Mouse (Mus musculus) kidney, postnatal 25 days (tissue): ENCODE data around the gene Trim16.
A peak's percentile ranks its signal among the peaks of the same experiment; 100 is the strongest.

Experiments
- DNase-seq, 2 experiments: peaks; one replicate each; pipeline ENCODE4 v3.0.0; 2021; ENCODE audit warnings: mixed read lengths in 2 of 2

Gene Trim16

GRCm38 (mm10) chr11:62831906-62832305, 11.9 kb downstream of the Trim16 start:
- no peak for DNase-seq

DNA sequence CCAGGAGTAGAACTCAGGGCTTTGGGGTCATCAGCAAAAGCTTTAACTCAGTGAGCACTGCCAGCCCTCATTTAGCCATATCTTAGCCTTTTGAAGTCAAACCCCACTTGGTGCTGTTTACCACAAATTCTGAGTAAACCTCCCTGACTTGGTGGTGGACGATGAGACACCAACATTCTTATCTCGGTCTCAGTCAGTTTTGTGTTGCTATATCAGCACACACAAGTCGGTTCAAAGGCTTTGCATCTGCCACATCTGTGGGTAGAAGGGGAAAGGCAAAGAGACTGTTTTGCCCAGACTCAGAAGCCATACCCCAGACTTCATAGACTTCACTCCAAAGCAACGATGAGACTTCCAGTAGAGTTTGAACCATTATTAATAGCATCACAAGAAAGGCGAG, 24.5 kb downstream of the Trim16 start:
- DNase-seq, result no peak

DNA sequence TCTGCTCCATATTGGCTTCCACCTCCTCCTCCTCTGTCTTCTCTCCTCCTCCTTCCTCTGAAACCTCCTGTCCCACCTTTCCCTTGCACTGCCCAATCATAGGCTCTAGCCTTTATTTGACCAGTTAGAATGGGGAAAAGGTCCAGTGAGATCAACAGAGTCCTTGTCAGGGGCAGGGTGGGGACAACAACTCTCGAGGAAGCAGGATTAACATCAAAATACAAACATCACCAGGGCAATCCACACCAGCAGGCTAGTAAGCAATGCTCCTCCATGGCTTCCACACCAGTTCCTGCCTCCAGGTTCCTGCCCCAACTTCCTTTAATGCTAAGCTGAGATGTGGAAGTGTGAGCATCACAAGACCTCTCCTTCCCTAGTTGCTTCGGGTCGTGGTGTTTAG, 25.7 kb downstream of the Trim16 start:
- DNase-seq, result no peak

- peak in 1 of 2 experiments; percentile 5 for DNase-seq
Measured at GRCm38 (mm10) chr11:62846961-62847654, 27.1 kb downstream of the Trim16 start, which contains the start of gene Fbxw10. Gene Fbxw10, plus strand, starts transcription at chr11:62847069.

DNA sequence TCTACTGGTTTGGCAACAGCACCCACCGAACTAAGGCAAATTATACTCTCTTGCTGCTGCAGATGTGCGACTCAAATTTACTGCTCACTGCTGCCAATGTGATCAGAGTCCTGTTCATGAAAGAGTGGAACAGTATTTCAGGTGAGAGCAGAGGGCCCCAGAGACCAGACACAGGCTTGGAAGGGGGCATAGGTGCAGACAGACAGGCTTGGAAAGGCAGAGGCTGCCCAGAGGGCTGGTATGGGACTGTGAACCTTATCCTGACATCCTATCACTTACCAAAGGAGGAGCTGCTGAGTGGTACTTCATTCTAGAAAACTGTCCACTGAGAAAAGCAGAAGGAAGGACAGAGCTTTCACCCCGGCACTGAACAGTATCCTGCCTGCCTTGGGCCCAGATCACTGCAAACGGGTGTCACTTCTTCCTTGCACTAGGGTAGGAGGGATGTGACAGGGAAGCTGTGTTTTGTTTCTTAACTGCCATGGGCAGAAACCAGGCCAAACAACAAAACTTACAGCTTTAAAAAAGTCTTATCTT, 27.7 kb downstream of the Trim16 start:
- DNase-seq, result no peak

DNA sequence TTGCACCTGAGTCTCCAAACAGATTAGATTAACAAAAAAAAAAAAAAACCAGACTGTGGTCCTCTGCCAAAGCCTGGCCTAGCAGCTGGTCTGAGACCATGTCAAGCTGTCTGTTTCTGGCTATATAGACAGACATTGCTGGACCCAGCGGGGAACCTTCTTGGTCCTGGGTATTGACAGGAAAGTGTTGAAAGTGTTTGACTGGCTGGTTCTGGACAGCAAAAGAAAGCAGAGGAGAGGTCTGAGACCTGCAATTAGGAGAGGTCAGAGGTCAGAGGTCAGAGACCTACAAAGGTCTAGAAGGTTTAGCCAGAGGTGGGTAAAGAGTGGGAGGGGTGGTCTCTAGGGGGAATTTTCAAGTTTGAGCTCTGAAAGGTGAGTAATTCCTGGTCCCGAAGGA, 28.3 kb downstream of the Trim16 start:
- no peak for DNase-seq

GRCm38 (mm10) chr11:62851199-62851598, 31.2 kb downstream of the Trim16 start:
- DNase-seq, result peak in 1 of 2 experiments; percentile 30

DNA sequence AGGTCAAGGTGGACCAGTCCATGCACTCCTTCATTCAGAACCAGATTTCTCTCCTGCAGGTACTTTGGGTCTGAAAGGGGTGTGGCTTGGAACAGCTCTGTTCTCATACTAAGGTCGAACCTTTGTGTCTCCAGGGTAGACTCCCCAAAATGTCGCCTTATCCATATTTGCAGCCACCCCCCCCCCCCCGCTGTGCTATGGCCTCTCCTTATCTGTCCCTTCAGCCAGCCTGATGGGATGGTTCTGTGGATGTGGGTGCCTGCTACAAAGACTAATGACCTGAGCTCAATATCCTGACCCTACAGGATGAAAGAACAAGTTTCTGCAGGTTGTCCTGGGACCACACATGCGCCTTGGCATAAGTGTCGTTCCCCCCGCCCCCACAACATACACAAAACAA, 33.3 kb downstream of the Trim16 start:
- DNase-seq, result no peak

- no peak for DNase-seq
Measured at GRCm38 (mm10) chr11:62865562-62865961, 45.5 kb downstream of the Trim16 start.

DNA sequence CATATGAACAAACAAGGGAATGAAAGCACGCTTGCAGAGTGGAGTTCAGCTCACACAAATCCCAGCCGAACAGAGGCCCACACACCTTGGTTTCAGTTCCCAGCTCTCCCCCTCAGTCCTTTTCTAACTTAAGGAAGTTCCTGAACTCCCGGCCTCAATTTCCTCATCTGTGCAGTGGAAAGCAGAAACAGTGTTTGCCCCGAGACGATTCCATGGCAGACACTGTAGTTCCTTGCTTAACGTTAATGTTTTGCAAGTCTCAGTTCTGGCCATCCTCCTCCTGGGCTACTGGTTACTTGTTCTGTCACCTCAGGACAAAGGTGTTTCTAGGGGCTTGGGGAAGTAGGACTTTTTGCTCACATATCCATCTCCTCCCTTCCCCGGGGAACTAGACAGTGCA, 46.7 kb downstream of the Trim16 start:
- DNase-seq, result no peak

DNA sequence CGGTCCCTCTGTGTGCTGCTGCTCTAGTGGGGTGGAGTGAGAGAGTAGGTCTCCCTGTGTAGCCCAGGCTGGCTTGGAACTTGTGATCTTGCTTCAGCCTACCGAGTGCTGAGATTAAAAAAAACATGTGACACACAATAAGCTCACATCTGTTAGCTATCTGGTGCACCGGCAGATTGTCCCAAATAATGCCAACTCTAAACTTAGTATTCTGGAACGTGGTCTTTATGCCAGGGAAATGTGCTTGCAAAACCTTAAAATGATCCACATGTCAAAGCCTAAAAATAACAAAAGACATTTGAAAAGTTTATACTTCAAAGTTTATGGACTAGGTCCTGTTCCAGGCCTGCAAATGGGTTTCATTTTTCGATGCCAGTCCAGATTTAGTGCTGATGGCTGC, 49.2 kb downstream of the Trim16 start:
- DNase-seq, result no peak

DNA sequence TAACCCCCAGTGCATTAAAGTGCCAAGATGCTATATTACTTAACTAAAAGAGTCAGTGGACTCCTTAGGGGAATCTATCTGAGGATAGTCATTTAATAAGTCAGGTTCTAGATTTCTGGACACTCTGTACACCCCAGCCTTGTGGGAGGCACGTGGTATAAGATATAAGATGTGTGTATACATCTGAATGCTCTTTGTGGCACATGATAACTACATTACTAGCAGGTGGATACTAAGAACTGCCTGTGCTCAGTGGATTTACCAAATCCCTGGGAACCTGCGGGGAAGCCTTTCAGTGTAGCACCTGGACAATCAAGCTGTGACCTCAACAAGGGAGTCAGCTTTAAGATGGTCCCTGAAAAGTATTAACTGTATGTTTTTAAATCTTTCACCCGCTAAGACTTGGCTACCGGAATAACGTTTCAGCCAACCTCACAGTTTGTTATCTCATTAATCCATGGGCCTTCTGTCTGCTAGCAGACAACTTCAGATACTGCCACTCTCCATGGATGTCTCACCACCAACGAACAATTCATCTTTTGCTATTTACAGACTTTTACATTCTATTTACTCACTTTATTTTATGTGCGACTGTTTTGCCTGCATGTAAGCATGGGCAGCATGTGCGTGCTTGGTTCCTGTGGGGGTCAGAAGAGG, 49.8 kb downstream of the Trim16 start:
- DNase-seq, result no peak

DNA sequence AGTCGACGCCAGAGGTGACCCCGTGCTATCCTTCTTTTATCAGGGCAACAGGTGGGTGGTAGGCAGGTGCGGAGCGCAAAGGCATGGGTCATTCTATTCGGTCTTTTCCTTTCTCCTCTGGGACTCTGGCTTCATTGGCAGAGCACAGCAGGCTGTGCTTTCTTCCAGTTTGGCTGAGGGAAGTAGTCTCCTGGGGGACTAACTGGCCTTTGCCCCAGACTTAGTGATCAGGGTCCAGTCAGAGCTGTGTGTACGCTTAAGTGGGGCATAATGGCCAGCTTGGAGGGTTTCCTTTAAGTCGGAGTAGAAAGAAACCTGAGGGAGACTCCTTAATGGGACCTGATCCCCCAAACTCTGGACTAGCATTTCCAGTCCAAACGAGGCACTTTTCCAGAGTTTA, 53.4 kb downstream of the Trim16 start:
- DNase-seq, result peak in 1 of 2 experiments; percentile 51

- DNase-seq, result no peak
Measured at GRCm38 (mm10) chr11:62875696-62876095, 55.7 kb downstream of the Trim16 start.

DNA sequence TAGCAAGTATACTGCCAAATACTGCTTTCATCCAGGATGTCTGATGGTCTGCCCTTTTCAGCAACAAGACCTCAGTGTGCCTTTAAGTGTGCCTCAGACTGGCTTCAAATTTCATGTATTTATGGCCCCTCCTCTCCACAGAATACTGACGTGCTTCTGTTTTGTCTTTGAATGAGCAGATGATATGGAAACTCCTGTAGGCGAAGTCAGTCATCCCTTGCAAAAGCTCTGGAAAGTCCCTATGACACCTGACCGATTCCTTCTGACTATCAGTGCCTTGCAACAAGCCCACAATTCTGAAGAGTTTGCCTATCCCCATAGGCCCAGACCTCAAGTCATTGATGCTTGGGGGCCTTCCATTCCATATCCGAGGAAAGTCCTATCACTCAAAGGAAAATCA, 56.4 kb downstream of the Trim16 start:
- no peak for DNase-seq

- DNase-seq, result no peak
Measured at GRCm38 (mm10) chr11:62877391-62877790, 57.4 kb downstream of the Trim16 start.

DNA sequence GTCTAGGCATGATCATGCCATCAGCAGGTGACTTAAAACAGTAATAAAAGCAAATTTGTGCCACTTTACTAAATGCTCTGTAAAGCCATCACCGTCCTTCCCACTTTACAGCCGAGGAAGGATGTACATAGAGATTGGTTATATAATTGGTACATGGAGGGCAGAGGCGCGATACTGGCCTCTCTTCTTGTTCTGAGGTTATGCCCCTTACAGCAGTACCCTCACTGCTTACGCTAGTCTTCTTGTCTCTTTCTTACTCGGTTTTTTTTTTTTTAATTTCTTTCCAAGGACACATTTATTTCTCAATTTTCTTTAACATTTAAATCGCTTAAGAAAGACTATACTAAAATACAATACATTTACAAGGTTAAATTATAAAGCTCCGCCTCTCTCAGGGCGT, 58.7 kb downstream of the Trim16 start:
- no peak for DNase-seq

DNA sequence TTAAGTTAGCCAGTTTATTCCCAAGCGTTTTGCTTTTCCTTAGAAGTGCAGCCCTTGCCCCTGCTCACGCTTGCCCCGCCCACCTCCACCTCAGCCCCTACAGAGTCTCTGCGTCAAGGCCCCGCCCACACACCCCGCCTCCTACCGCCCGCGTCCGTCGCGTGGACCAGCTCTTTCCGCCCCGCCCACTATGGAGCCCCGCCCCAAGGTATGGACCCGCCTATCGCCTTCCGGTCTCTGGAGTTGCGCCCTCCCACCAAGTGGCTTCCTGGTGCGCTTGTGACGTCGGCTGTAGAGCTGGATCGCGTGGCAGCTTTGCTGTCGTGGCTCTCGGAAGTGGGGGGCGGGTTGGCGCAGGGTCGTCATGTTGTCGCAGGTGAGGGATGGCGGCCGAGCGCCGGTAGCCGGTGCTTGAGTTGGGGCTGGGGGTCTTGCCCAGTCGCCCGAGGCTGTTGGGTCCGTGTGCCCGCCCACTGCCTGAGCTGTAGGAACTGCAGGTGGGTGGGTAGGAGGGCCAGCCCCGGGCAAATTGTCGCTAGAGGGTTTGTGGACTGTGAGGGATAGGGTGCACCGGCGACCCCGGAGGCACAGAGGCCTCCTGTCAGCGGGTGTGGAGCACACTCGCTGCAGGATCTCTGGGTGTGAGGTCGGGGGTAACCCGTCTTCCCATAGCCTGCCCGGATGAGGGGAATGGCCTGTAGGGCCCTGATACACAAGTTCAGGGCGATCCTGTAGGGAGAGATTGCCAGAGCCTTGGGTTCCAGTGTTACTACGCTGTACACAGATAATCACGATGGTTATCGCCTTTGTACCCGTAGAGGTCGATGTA, 59.4 kb downstream of the Trim16 start, which contains the start of gene Tvp23b:
Tvp23b (plus strand) TSS at position 236 of the 829 bp plus-strand sequence.
- DNase-seq, result peak; percentile 99 to 100

GRCm38 (mm10) chr11:62883407-62883806, 63.4 kb downstream of the Trim16 start:
- DNase-seq, result no peak

DNA sequence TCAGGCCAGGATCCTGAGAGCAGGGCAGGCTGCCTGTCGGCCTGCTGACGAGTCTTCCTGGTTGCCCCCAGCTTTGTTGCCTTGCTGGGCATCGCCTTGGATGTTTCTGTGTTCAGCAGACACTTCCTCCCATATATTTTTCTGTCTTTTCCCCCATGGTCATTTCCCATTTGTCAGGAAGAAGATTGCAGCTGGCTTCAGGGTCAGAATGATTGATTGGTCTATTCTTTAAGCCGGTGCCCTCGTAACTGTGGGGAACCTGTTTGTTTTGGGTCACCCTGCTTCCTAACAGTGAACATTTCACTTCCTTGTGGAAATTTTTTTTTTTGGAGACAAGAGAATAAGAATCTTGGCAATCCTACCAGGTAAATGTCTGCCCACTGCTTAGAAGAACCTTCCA, 65.3 kb downstream of the Trim16 start:
- peak; percentile 2 to 54 for DNase-seq

DNA sequence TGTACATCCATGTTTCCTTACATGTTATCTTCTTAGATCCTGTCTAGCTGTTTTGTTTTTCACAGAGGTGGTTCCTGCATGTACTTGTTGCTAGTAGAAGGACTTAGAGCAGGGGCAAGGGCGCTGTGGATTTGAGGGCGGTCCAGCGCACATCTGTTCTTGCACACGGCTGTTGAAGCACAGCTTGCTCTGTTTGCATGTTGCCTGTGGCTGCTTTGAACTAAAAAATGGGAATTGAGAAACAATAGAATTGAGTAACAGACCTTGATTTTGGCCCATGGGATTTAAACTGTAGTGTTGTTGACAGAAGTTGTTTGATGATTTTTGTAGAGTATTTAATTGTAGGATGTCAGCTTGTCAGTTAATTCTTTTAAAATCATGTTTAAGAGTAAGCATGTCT, 70.8 kb downstream of the Trim16 start:
- no peak for DNase-seq

- DNase-seq, result no peak
Measured at GRCm38 (mm10) chr11:62891763-62892162, 71.7 kb downstream of the Trim16 start.
